Mouse (Mus musculus) cortical plate, adult 2 months (tissue): ENCODE results near the gene 3110082I17Rik.

Source experiments
- CTCF ChIP-seq: fragments of 200-500 bp; IDR thresholded peaks from 2 replicates; pipeline ENCODE4 v1.5.1; 2011; ENCODE audit warnings: mild to moderate bottlenecking, control low read depth, low read length; ENCODE audit not compliant: insufficient read depth; ENCODE audit errors: extremely low read depth
- POLR2A ChIP-seq: fragments of 200-500 bp; IDR thresholded peaks from 2 replicates; pipeline ENCODE4 v1.6.1; 2011; ENCODE audit warnings: mild to moderate bottlenecking, low read length, control low read depth; ENCODE audit not compliant: insufficient read depth; ENCODE audit errors: extremely low read depth

- TF ChIP-seq CTCF = no peak
- no peak for TF ChIP-seq POLR2A
Measured at GRCm38 (mm10) chr5:139411117-139411516, 49.2 kb downstream of the 3110082I17Rik start.
